Mouse (Mus musculus) forelimb bud, embryonic 11.5 days (tissue): ENCODE results near the gene Fank1.

ENCODE experiments used
- DNase-seq: peaks from one replicate; pipeline ENCODE4 v3.0.0-alpha.2; 2012; ENCODE audit warnings: low read depth, low spot score

Gene Fank1

GRCm38 (mm10) chr7:133768027-133768426 lies 8.6 kb upstream of the Fank1 start:
- DNase-seq, result no peak

GRCm38 (mm10) chr7:133768517-133768916 lies 8.1 kb upstream of the Fank1 start:
- DNase-seq, result no peak

GRCm38 (mm10) chr7:133775179-133775578 lies 1.5 kb upstream of the Fank1 start:
- no peak for DNase-seq

GRCm38 (mm10) chr7:133775796-133776625 lies 650 bp upstream of the Fank1 start:
- peak; percentile 8 for DNase-seq

- DNase-seq, result no peak
These were observed 4.9 kb downstream of the Fank1 start for GRCm38 (mm10) chr7:133781583-133781982.

GRCm38 (mm10) chr7:133781991-133782390 lies 5.3 kb downstream of the Fank1 start:
- DNase-seq, result no peak

GRCm38 (mm10) chr7:133782717-133783435 lies 6.2 kb downstream of the Fank1 start, which contains the start of gene Dhx32:
Gene Dhx32, minus strand, starts transcription at chr7:133782726.
- DNase-seq, result peak; percentile 69

- no peak for DNase-seq
These were observed 10.9 kb downstream of the Fank1 start for GRCm38 (mm10) chr7:133787571-133787970.

GRCm38 (mm10) chr7:133788147-133788546 lies 11.5 kb downstream of the Fank1 start:
- no peak for DNase-seq

GRCm38 (mm10) chr7:133790171-133790570 lies 13.5 kb downstream of the Fank1 start:
- DNase-seq, result no peak

GRCm38 (mm10) chr7:133790608-133791229 lies 14.1 kb downstream of the Fank1 start:
- DNase-seq, result no peak

GRCm38 (mm10) chr7:133792771-133793170 lies 16.1 kb downstream of the Fank1 start:
- no peak for DNase-seq

GRCm38 (mm10) chr7:133793248-133794131 lies 16.8 kb downstream of the Fank1 start:
- no peak for DNase-seq

- DNase-seq, result no peak
These were observed 18.1 kb downstream of the Fank1 start for GRCm38 (mm10) chr7:133794720-133795119.

GRCm38 (mm10) chr7:133799928-133800327 lies 23.3 kb downstream of the Fank1 start:
- no peak for DNase-seq

- no peak for DNase-seq
These were observed 25.2 kb downstream of the Fank1 start for GRCm38 (mm10) chr7:133801823-133802222.

GRCm38 (mm10) chr7:133805614-133806175 lies 29.0 kb downstream of the Fank1 start:
- DNase-seq, result peak; percentile 69

GRCm38 (mm10) chr7:133812927-133813326 lies 36.3 kb downstream of the Fank1 start:
- no peak for DNase-seq

GRCm38 (mm10) chr7:133813331-133813730 lies 36.7 kb downstream of the Fank1 start:
- DNase-seq, result no peak

GRCm38 (mm10) chr7:133823751-133824150 lies 47.1 kb downstream of the Fank1 start:
- no peak for DNase-seq

- DNase-seq, result no peak
These were observed 47.9 kb downstream of the Fank1 start for GRCm38 (mm10) chr7:133824579-133824978.
